Mouse (Mus musculus) MEL (cell line): ENCODE measurements around the gene Hpcal1.

Experiments used
- CHD2 ChIP-seq: IDR thresholded peaks from 2 replicates; pipeline ENCODE4 v1.6.1; 2011; ENCODE audit warnings: low read length, improper control_type of control experiment
- CTCF ChIP-seq, 3 experiments: IDR thresholded peaks in 2 of 3; conservative IDR thresholded peaks in 1 of 3; 2 replicates each; pipeline ENCODE4 v1.5.1; 2011 to 2012; ENCODE audit warnings: low read length in 3 of 3, low read depth in 2 of 3, mild to moderate bottlenecking in 2 of 3, improper control_type of control experiment in 1 of 3, inconsistent platforms in 1 of 3, mixed read lengths in 1 of 3, moderate library complexity in 1 of 3; ENCODE audit not compliant: control insufficient read depth in 1 of 3, insufficient read depth in 1 of 3, poor library complexity in 1 of 3, severe bottlenecking in 1 of 3
- E2F4 ChIP-seq: IDR thresholded peaks from 2 replicates; pipeline ENCODE4 v1.6.1; 2011; ENCODE audit warnings: low read depth, low read length, improper control_type of control experiment, borderline replicate concordance
- ELF1 ChIP-seq: IDR thresholded peaks from 2 replicates; pipeline ENCODE4 v1.6.1; 2014; ENCODE audit warnings: low read depth, mild to moderate bottlenecking, inconsistent platforms, low read length, improper control_type of control experiment, moderate library complexity
- EP300 ChIP-seq, 2 experiments: IDR thresholded peaks; 2 replicates each; pipeline ENCODE4 v1.6.1; 2011; ENCODE audit warnings: improper control_type of control experiment in 2 of 2, low read length in 2 of 2, low read depth in 1 of 2, mild to moderate bottlenecking in 1 of 2
- GATA1 ChIP-seq: IDR thresholded peaks from 2 replicates; pipeline ENCODE4 v1.6.1; 2011; ENCODE audit warnings: low read depth, low read length, improper control_type of control experiment
- MYC ChIP-seq: IDR thresholded peaks from 2 replicates; pipeline ENCODE4 v1.6.1; 2011; ENCODE audit warnings: low read depth, mild to moderate bottlenecking, low read length, improper control_type of control experiment, moderate library complexity
- POLR2A ChIP-seq, 2 experiments: IDR thresholded peaks; 2 replicates each; pipeline ENCODE4 v1.6.1; 2011 to 2012; ENCODE audit warnings: low read length in 2 of 2, mild to moderate bottlenecking in 2 of 2, control low read depth in 1 of 2, improper control_type of control experiment in 1 of 2, low read depth in 1 of 2, moderate library complexity in 1 of 2; ENCODE audit not compliant: control insufficient read depth in 1 of 2, insufficient read depth in 1 of 2, poor library complexity in 1 of 2
- SIN3A ChIP-seq: IDR thresholded peaks from 2 replicates; pipeline ENCODE4 v1.6.1; 2012; ENCODE audit warnings: low read length, improper control_type of control experiment, inconsistent platforms
- USF1 ChIP-seq: IDR thresholded peaks from 2 replicates; pipeline ENCODE4 v1.6.1; 2014; ENCODE audit warnings: low read depth, mild to moderate bottlenecking, inconsistent platforms, low read length, improper control_type of control experiment, moderate library complexity
- USF2 ChIP-seq, 2 experiments: IDR thresholded peaks; 2 replicates each; pipeline ENCODE4 v1.6.1; 2011 to 2012; ENCODE audit warnings: improper control_type of control experiment in 2 of 2, low read length in 2 of 2, borderline replicate concordance in 1 of 2, inconsistent platforms in 1 of 2, low read depth in 1 of 2, mild to moderate bottlenecking in 1 of 2; ENCODE audit not compliant: insufficient read depth in 1 of 2

DNA sequence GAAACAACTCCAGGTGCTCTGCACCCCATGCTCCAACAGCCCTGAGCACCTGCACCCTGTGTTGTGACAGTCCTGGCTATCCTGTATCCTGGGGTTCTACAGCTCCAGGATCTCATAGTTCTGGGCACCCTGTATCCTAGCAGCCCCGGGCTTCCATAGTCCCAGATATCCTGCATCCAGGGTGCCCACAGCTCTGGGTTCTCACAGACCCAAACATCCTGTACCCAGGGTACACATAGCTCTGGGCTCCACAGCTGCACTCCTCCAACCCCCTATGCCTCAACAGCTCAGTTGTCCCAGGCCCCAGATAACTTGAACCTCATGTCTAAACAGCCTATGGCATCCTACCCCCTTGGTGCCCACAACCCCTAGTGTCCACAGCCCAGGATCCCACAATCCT, 49.6 kb downstream of the Hpcal1 start:
- TF ChIP-seq CTCF (IDR thresholded peaks at IDR 0.05 in 2 of 3, conservative IDR thresholded peaks at IDR 0.05 in 1 of 3; ENCODE audit: control insufficient read depth in 1 of 3, insufficient read depth in 1 of 3, low read depth in 2 of 3, low read length in 3 of 3, poor library complexity in 1 of 3, severe bottlenecking in 1 of 3) (no peak), MYC (no peak), SIN3A (no peak), USF1 (no peak), USF2 (IDR thresholded peaks at IDR 0.05; ENCODE audit: borderline replicate concordance in 1 of 2, insufficient read depth in 1 of 2, low read depth in 1 of 2, low read length in 2 of 2) (no peak), POLR2A (IDR thresholded peaks at IDR 0.05; ENCODE audit: control insufficient read depth in 1 of 2, insufficient read depth in 1 of 2, low read depth in 1 of 2, low read length in 2 of 2, poor library complexity in 1 of 2) (no peak), GATA1 (no peak), EP300 (IDR thresholded peaks at IDR 0.05; ENCODE audit: low read depth in 1 of 2, low read length in 2 of 2) (no peak), CHD2 (no peak), ELF1 (no peak), E2F4 (no peak)
